Mouse (Mus musculus) limb, embryonic 12.5 days (tissue): Measurements from ENCODE around the gene Dnajc1. TPM values are rescaled to one million over a fixed set of nuclear protein-coding genes. Genes with fewer than 3 reads are reported as not detected.

Experiments used
- ATAC-seq: fragments of 200-750 bp; cut with Nextera tagmentation; 2 replicates; pipeline ENCODE4 v1.8.0; 2017; ENCODE audit warnings: low read depth, moderate TSS enrichment; ENCODE audit not compliant: insufficient number of reproducible peaks, insufficient read depth, low FRiP score, low TSS enrichment
- H3K27ac ChIP-seq: fragments of 300-500 bp; sonication (generic); 2 replicates; pipeline ENCODE4 v1.5.1; 2016; ENCODE audit warnings: mild to moderate bottlenecking, moderate library complexity
- H3K27me3 ChIP-seq: fragments of 300-500 bp; sonication (generic); 2 replicates; pipeline ENCODE4 v1.6.1; 2016; ENCODE audit warnings: mild to moderate bottlenecking, moderate library complexity
- H3K36me3 ChIP-seq: fragments of 300-500 bp; sonication (generic); 2 replicates; pipeline ENCODE4 v1.6.1; 2016; ENCODE audit warnings: mild to moderate bottlenecking, moderate library complexity
- H3K4me1 ChIP-seq: fragments of 300-500 bp; sonication (generic); replicated peaks from 2 replicates; pipeline ENCODE4 v1.6.1; 2016
- H3K4me2 ChIP-seq: fragments of 300-500 bp; sonication (generic); 2 replicates; pipeline ENCODE4 v1.6.1; 2016; ENCODE audit warnings: mild to moderate bottlenecking, moderate library complexity
- H3K4me3 ChIP-seq: fragments of 300-500 bp; sonication (generic); replicated peaks from 2 replicates; pipeline ENCODE4 v1.5.1; 2016; ENCODE audit warnings: mild to moderate bottlenecking
- H3K9ac ChIP-seq: fragments of 300-500 bp; sonication (generic); replicated peaks from 2 replicates; pipeline ENCODE4 v1.6.1; 2016; ENCODE audit warnings: mild to moderate bottlenecking, moderate library complexity
- H3K9me3 ChIP-seq: fragments of 300-500 bp; sonication (generic); 2 replicates; pipeline ENCODE4 v1.6.1; 2016; ENCODE audit warnings: mild to moderate bottlenecking, moderate library complexity
- WGBS: fragments of 180-500 bp; shearing (Covaris S2); methylation state at CpG from one replicate; pipeline ENCODE4 v1.1.7; 2016; 5-methylcytosine and 5-hydroxymethylcytosine counted together
- polyA plus RNA-seq: library from polyadenylated mRNA; unstranded; fragments of >200 nt; fragmentation: Nextera tagmentation; extraction: Ambion mirVana; gene quantifications from 2 replicates; pipeline ENCODE4 v1.2.1, GENCODE M21; 2016

The Dnajc1 gene
- polyA plus RNA-seq, 1 experiment from 2014 or later = 34.6 TPM

GRCm38 (mm10) chr2:18195285-18195684 lies 197.3 kb downstream of the Dnajc1 start:
- Histone ChIP-seq H3K4me2 (no peak overlapping the region), H3K9me3 (no peaks in the 10 kb centered on the region), H3K27ac (no peak overlapping the region), H3K36me3 (peaks cover 54% of the 10 kb centered on the region), H3K4me3 (no peak overlapping the region), H3K27me3 (no peaks in the 10 kb centered on the region), H3K9ac (no peak overlapping the region), H3K4me1 (no peaks in the 10 kb centered on the region)
- ATAC-seq = no peak
- 88% methylated on average over 4 of the region's 4 CpGs for whole genome bisulfite sequencing

DNA sequence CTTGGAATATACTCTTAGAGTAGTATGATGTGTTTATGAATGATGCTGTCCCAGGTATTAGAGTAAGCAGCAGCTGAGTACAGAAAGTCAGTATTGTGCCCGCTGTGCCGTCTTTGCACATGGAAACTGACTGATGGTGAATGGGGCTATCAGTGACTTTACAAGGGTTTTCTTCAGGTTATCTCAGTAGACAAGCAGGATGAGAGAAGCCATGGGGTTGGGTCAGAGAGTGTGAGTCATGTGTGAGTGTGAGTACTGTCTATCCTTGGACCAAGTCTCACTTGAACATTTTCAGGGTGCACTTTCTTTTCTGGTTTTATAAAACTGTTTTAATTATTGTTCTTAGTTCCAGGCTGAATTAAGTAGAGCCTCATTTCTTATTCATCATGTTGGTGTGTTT lies 204.3 kb downstream of the Dnajc1 start:
- no peak for ATAC-seq
- no peak overlapping the region for H3K4me3 ChIP-seq
- peaks cover 75% of the 10 kb centered on the region for H3K36me3 ChIP-seq
- H3K27ac ChIP-seq = no peak overlapping the region
- H3K4me1 ChIP-seq = no peaks in the 10 kb centered on the region
- no peaks in the 10 kb centered on the region for H3K27me3 ChIP-seq
- WGBS = 96% methylated on average over 2 of the region's 2 CpGs
- H3K4me2 ChIP-seq = no peak overlapping the region
- no peak overlapping the region for H3K9ac ChIP-seq
- no peaks in the 10 kb centered on the region for H3K9me3 ChIP-seq

- ATAC-seq = no peak
- H3K27ac ChIP-seq = no peak overlapping the region
- no peaks in the 10 kb centered on the region for H3K9me3 ChIP-seq
- no peaks in the 10 kb centered on the region for H3K27me3 ChIP-seq
- H3K36me3 ChIP-seq = peaks cover 67% of the 10 kb centered on the region
- H3K9ac ChIP-seq = no peak overlapping the region
- no peak overlapping the region for H3K4me3 ChIP-seq
- no peak overlapping the region for H3K4me2 ChIP-seq
- H3K4me1 ChIP-seq = peaks cover 4% of the 10 kb centered on the region; the same call in 1 of the 2 replicates
Observed at GRCm38 (mm10) chr2:18183079-18183478, 209.6 kb downstream of the Dnajc1 start.

DNA sequence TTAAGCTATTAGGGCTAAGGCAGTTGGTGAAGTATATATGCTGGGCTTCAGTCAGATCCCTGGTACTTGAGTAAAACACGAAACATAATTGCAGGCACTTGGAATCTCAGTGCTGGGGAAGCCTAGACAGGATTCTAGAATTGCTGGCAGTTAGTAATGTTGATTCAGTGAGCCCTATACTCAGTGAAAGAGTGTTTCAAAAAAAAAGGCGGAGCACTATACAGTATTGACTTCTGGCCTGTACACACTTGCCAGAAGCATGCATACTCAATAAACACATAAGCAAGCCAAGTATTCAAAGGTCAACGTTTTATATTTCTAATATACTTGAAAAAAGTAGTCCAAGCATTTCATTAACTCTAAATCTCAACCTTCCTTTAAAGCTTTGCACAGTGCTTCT lies 211.0 kb downstream of the Dnajc1 start:
- peaks cover 4% of the 10 kb centered on the region; the same call in 1 of the 2 replicates for H3K4me1 ChIP-seq
- no peak overlapping the region for H3K9ac ChIP-seq
- peaks cover 65% of the 10 kb centered on the region for H3K36me3 ChIP-seq
- no peak overlapping the region for H3K27ac ChIP-seq
- no peak for ATAC-seq
- 85% methylated on average over 3 of the region's 3 CpGs for WGBS
- H3K27me3 ChIP-seq = no peaks in the 10 kb centered on the region
- no peaks in the 10 kb centered on the region for H3K9me3 ChIP-seq
- H3K4me3 ChIP-seq = no peak overlapping the region
- no peak overlapping the region for H3K4me2 ChIP-seq

DNA sequence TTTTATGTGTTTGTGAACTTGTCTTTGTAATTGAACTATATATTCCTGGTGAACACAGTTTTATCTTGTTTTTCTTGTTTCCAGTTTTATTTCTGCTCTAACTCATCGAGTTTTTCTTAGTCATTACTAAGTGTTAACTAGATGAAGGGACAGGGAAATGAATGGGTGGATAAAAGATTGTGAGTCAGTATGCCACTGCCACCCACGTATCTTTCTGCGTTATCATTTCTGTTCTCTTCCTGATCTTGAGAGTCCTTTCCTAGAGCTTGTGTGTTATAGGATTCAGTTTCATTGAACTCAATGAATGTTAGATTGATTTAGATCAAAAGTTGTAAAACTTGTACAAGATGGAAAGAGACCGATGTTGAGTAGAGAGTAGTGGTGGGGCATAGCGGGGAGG lies 212.3 kb downstream of the Dnajc1 start:
- no peak overlapping the region for H3K27ac ChIP-seq
- H3K4me1 ChIP-seq = peaks cover 4% of the 10 kb centered on the region; the same call in 1 of the 2 replicates
- no peak overlapping the region for H3K4me3 ChIP-seq
- H3K9ac ChIP-seq = no peak overlapping the region
- peaks cover 68% of the 10 kb centered on the region for H3K36me3 ChIP-seq
- no peak overlapping the region for H3K4me2 ChIP-seq
- H3K27me3 ChIP-seq = no peaks in the 10 kb centered on the region
- no peaks in the 10 kb centered on the region for H3K9me3 ChIP-seq
- 95% methylated on average over 5 of the region's 5 CpGs for WGBS
- ATAC-seq = no peak

GRCm38 (mm10) chr2:18176235-18176634 lies 216.4 kb downstream of the Dnajc1 start:
- WGBS = 83% methylated on average over 3 of the region's 3 CpGs
- no peak for ATAC-seq
- Histone ChIP-seq H3K4me3 (no peak overlapping the region), H3K4me1 (peaks cover 4% of the 10 kb centered on the region; the same call in 1 of the 2 replicates), H3K36me3 (peaks cover 53% of the 10 kb centered on the region), H3K27me3 (no peaks in the 10 kb centered on the region), H3K9ac (no peak overlapping the region), H3K27ac (no peak overlapping the region), H3K4me2 (no peak overlapping the region), H3K9me3 (no peaks in the 10 kb centered on the region)

DNA sequence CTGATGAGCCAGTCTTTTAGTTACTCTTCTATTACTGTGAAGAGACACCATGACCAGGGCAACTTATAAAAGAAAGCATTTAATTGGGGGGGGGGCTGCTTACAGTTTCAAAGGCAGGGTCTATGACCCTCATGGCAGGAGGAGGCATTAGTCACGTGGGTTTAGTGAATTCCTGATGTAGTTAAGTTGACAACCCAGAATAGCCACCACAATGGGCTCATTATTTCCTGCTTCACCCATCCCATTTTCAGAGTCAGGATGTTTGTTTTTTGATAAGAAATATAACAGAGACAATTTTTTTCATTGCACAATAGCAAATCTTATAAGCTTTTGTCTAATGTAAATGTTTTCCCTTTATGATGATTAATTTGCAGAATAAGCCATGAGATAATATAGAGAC lies 217.4 kb downstream of the Dnajc1 start:
- H3K27ac ChIP-seq = no peak overlapping the region
- H3K36me3 ChIP-seq = peaks cover 47% of the 10 kb centered on the region
- WGBS = 47% methylated on average over 1 of the region's 1 CpGs
- H3K4me3 ChIP-seq = no peak overlapping the region
- H3K4me2 ChIP-seq = no peak overlapping the region
- no peak for ATAC-seq
- no peaks in the 10 kb centered on the region for H3K27me3 ChIP-seq
- peaks cover 4% of the 10 kb centered on the region; the same call in 1 of the 2 replicates for H3K4me1 ChIP-seq
- H3K9ac ChIP-seq = no peak overlapping the region
- H3K9me3 ChIP-seq = no peaks in the 10 kb centered on the region

DNA sequence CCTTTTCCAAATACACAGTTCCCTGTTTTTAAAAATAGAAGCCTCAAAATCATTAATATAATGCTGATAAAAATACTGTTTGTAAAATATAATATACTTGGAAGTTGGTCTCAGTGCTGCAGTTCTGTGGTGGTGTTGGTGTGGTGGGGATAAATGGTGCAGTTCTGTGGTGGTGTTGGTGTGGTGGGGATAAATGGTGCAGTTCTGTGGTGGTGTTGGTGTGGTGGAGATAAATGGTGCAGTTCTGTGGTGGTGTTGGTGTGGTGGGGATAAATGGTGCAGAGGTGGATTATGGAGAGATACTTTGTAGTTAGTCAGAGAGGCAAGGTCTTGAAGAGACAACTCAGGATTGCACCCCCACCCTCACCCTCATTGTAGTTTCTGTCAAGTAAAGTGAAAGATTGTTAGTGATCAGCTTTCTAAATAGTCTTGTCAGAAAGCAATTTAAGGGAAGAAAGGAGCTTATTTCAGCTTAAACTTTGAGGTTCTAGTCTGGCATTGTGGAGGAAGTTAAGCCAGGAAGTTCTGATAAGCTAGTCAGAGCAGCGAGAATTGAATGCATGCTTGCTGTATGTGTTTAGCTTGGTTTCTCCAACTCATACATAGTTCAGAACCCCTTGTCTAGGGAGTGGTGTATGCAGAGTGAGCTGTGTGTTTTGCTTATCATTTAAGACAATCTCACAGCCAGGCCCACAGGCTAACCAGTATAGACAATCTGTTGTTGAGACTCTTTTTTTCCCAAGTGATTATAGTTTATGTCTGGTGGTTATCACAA lies 223.3 kb downstream of the Dnajc1 start:
- 87% methylated on average over 1 of the region's 1 CpGs for WGBS
- H3K4me3 ChIP-seq = no peak overlapping the region
- H3K27ac ChIP-seq = no peak overlapping the region
- peaks cover 19% of the 10 kb centered on the region; the same call in 1 of the 2 replicates for H3K36me3 ChIP-seq
- no peaks in the 10 kb centered on the region for H3K27me3 ChIP-seq
- ATAC-seq = no peak
- H3K4me1 ChIP-seq = no peaks in the 10 kb centered on the region
- no peak overlapping the region for H3K4me2 ChIP-seq
- no peak overlapping the region for H3K9ac ChIP-seq
- H3K9me3 ChIP-seq = no peaks in the 10 kb centered on the region

DNA sequence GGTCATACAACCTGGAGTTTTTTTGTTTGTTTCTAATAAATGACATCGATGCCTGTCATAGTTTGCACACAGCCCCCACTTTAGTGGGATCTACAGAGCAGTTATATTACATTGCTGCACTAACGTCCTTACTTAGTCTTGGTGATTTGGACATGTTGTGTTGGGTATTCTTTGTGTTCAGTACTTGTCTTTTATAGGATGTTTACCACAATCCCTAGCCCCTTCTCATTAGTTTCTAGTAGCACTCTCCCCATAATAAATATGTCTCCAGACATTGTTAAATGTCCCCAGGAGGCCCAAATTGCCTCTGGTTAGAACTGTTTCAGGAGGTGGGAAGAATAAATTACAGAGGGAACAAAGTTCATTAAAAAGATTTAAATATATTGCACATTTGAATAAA lies 227.1 kb downstream of the Dnajc1 start:
- no peaks in the 10 kb centered on the region for H3K4me1 ChIP-seq
- no peak overlapping the region for H3K4me3 ChIP-seq
- ATAC-seq = no peak
- H3K4me2 ChIP-seq = no peak overlapping the region
- no peak overlapping the region for H3K27ac ChIP-seq
- no peak overlapping the region for H3K9ac ChIP-seq
- WGBS = 25% methylated on average over 2 of the region's 2 CpGs
- peaks cover 25% of the 10 kb centered on the region for H3K36me3 ChIP-seq
- H3K27me3 ChIP-seq = no peaks in the 10 kb centered on the region
- no peaks in the 10 kb centered on the region for H3K9me3 ChIP-seq

GRCm38 (mm10) chr2:18160992-18161391 lies 231.6 kb downstream of the Dnajc1 start:
- Histone ChIP-seq H3K27ac (no peak overlapping the region), H3K36me3 (peaks cover 32% of the 10 kb centered on the region), H3K27me3 (no peaks in the 10 kb centered on the region), H3K4me3 (no peak overlapping the region), H3K4me2 (no peak overlapping the region), H3K9me3 (no peaks in the 10 kb centered on the region), H3K9ac (no peak overlapping the region), H3K4me1 (no peaks in the 10 kb centered on the region)
- no peak for ATAC-seq
- 69% methylated on average over 5 of the region's 5 CpGs for WGBS

- Histone ChIP-seq H3K36me3 (peaks cover 45% of the 10 kb centered on the region), H3K27me3 (no peaks in the 10 kb centered on the region), H3K4me1 (no peaks in the 10 kb centered on the region), H3K9ac (no peak overlapping the region), H3K9me3 (no peaks in the 10 kb centered on the region), H3K4me2 (no peak overlapping the region), H3K4me3 (no peak overlapping the region), H3K27ac (no peak overlapping the region)
- 90% methylated on average over 3 of the region's 3 CpGs for WGBS
- ATAC-seq = no peak
Observed at GRCm38 (mm10) chr2:18159426-18159825, 233.2 kb downstream of the Dnajc1 start.

- no peak overlapping the region for H3K4me2 ChIP-seq
- H3K9me3 ChIP-seq = no peaks in the 10 kb centered on the region
- WGBS = 91% methylated on average over 3 of the region's 3 CpGs
- peaks cover 44% of the 10 kb centered on the region for H3K36me3 ChIP-seq
- H3K4me3 ChIP-seq = no peak overlapping the region
- H3K27me3 ChIP-seq = no peaks in the 10 kb centered on the region
- H3K27ac ChIP-seq = no peak overlapping the region
- no peak overlapping the region for H3K9ac ChIP-seq
- no peak for ATAC-seq
- no peaks in the 10 kb centered on the region for H3K4me1 ChIP-seq
Observed at GRCm38 (mm10) chr2:18156131-18156530, 236.5 kb downstream of the Dnajc1 start.
